Mouse (Mus musculus) lung, embryonic 15.5 days (tissue): Measurements from ENCODE around the gene St6gal1. TPM values are rescaled to one million over a fixed set of nuclear protein-coding genes. Genes with fewer than 3 reads are reported as not detected.

Source experiments
- ATAC-seq: fragments of 200-750 bp; cut with Nextera tagmentation; 2 replicates; pipeline ENCODE4 v1.8.0; 2017; ENCODE audit warnings: moderate number of reproducible peaks, borderline replicate concordance; ENCODE audit not compliant: low FRiP score, low TSS enrichment; ENCODE audit errors: extremely low read depth
- H3K27ac ChIP-seq: fragments of 300-500 bp; sonication (generic); 2 replicates; pipeline ENCODE4 v1.5.1; 2015; ENCODE audit warnings: moderate library complexity, mild to moderate bottlenecking, inconsistent platforms
- H3K27me3 ChIP-seq: fragments of 300-500 bp; sonication (generic); 2 replicates; pipeline ENCODE4 v1.6.1; 2015; ENCODE audit warnings: inconsistent platforms
- H3K36me3 ChIP-seq: fragments of 300-500 bp; sonication (generic); 2 replicates; pipeline ENCODE4 v1.6.1; 2015; ENCODE audit warnings: inconsistent platforms
- H3K4me1 ChIP-seq: fragments of 300-500 bp; sonication (generic); 2 replicates; pipeline ENCODE4 v1.6.1; 2015; ENCODE audit warnings: inconsistent platforms
- H3K4me2 ChIP-seq: fragments of 300-500 bp; sonication (generic); 2 replicates; pipeline ENCODE4 v1.6.1; 2015; ENCODE audit warnings: inconsistent platforms, mild to moderate bottlenecking, moderate library complexity
- H3K4me3 ChIP-seq: fragments of 300-500 bp; sonication (generic); 2 replicates; pipeline ENCODE4 v1.5.1; 2015; ENCODE audit warnings: mild to moderate bottlenecking, inconsistent platforms
- H3K9ac ChIP-seq: fragments of 300-500 bp; sonication (generic); 2 replicates; pipeline ENCODE4 v1.6.1; 2015; ENCODE audit warnings: inconsistent platforms
- H3K9me3 ChIP-seq: fragments of 300-500 bp; sonication (generic); 2 replicates; pipeline ENCODE4 v1.6.1; 2016; ENCODE audit warnings: inconsistent platforms
- WGBS: fragments of 180-500 bp; shearing (Covaris S2); methylation state at CpG from one replicate; pipeline ENCODE4 v1.1.7; 2015; 5-methylcytosine and 5-hydroxymethylcytosine counted together
- polyA plus RNA-seq: library from polyadenylated mRNA; unstranded; fragments of >200 nt; fragmentation: Nextera tagmentation; extraction: Ambion mirVana; gene quantifications from 2 replicates; pipeline ENCODE4 v1.2.1, GENCODE M21; 2015

Gene St6gal1
- polyA plus RNA-seq, 1 experiment from 2014 or later = 52.7 TPM

- no peak for ATAC-seq
- H3K27ac ChIP-seq = peak overlapping the region; percentile 62
- no peak overlapping the region for H3K4me3 ChIP-seq
- WGBS = 64% methylated on average over 17 of the region's 17 CpGs
- H3K4me2 ChIP-seq = no peak overlapping the region
- peaks cover 2% of the 10 kb centered on the region; the same call in 1 of the 2 replicates for H3K36me3 ChIP-seq
- H3K9me3 ChIP-seq = no peaks in the 10 kb centered on the region
- H3K4me1 ChIP-seq = peaks cover 65% of the 10 kb centered on the region
- H3K9ac ChIP-seq = no peak overlapping the region
- H3K27me3 ChIP-seq = no peaks in the 10 kb centered on the region
Measured at GRCm38 (mm10) chr16:23269056-23269983, 44.8 kb downstream of the St6gal1 start.

- no peaks in the 10 kb centered on the region for H3K36me3 ChIP-seq
- no peak overlapping the region for H3K4me3 ChIP-seq
- ATAC-seq = peak; percentile 20; the same call in 1 of the 2 replicates
- WGBS = 30% methylated on average over 10 of the region's 10 CpGs
- peaks cover 69% of the 10 kb centered on the region for H3K4me1 ChIP-seq
- no peaks in the 10 kb centered on the region for H3K27me3 ChIP-seq
- no peak overlapping the region for H3K4me2 ChIP-seq
- no peaks in the 10 kb centered on the region for H3K9me3 ChIP-seq
- peak overlapping the region; percentile 62 for H3K27ac ChIP-seq
- H3K9ac ChIP-seq = no peak overlapping the region
Measured at GRCm38 (mm10) chr16:23269984-23270912, 45.7 kb downstream of the St6gal1 start.

- no peaks in the 10 kb centered on the region for H3K9me3 ChIP-seq
- WGBS = 10% methylated on average over 2 of the region's 3 CpGs
- ATAC-seq = peak; percentile 12; the same call in 1 of the 2 replicates
- H3K4me3 ChIP-seq = no peak overlapping the region
- no peaks in the 10 kb centered on the region for H3K27me3 ChIP-seq
- H3K9ac ChIP-seq = no peak overlapping the region
- H3K4me1 ChIP-seq = peaks cover 62% of the 10 kb centered on the region
- peak overlapping the region; percentile 62 for H3K27ac ChIP-seq
- no peak overlapping the region for H3K4me2 ChIP-seq
- H3K36me3 ChIP-seq = no peaks in the 10 kb centered on the region
Measured at GRCm38 (mm10) chr16:23270913-23271253, 46.3 kb downstream of the St6gal1 start.

GRCm38 (mm10) chr16:23271746-23272520 lies 47.4 kb downstream of the St6gal1 start:
- peaks cover 62% of the 10 kb centered on the region for H3K4me1 ChIP-seq
- H3K4me3 ChIP-seq = no peak overlapping the region
- no peak overlapping the region for H3K4me2 ChIP-seq
- H3K27ac ChIP-seq = peak overlapping the region; percentile 62
- H3K9me3 ChIP-seq = no peaks in the 10 kb centered on the region
- 57% methylated on average over 14 of the region's 14 CpGs for WGBS
- ATAC-seq = no peak
- H3K27me3 ChIP-seq = no peaks in the 10 kb centered on the region
- no peaks in the 10 kb centered on the region for H3K36me3 ChIP-seq
- no peak overlapping the region for H3K9ac ChIP-seq

GRCm38 (mm10) chr16:23272521-23273230 lies 48.1 kb downstream of the St6gal1 start:
- Histone ChIP-seq H3K4me2 (no peak overlapping the region), H3K36me3 (no peaks in the 10 kb centered on the region), H3K27ac (peak overlapping the region; percentile 54), H3K9me3 (no peaks in the 10 kb centered on the region), H3K9ac (no peak overlapping the region), H3K4me1 (peaks cover 62% of the 10 kb centered on the region), H3K27me3 (no peaks in the 10 kb centered on the region), H3K4me3 (no peak overlapping the region)
- WGBS = 56% methylated on average over 9 of the region's 9 CpGs
- ATAC-seq = no peak

- Histone ChIP-seq H3K4me1 (peaks cover 52% of the 10 kb centered on the region), H3K9me3 (no peaks in the 10 kb centered on the region), H3K36me3 (no peaks in the 10 kb centered on the region), H3K27me3 (no peaks in the 10 kb centered on the region), H3K27ac (no peak overlapping the region), H3K4me2 (no peak overlapping the region), H3K4me3 (no peak overlapping the region), H3K9ac (no peak overlapping the region)
- WGBS = 51% methylated on average over 6 of the region's 6 CpGs
- no peak for ATAC-seq
Measured at GRCm38 (mm10) chr16:23274005-23274404, 49.5 kb downstream of the St6gal1 start.

GRCm38 (mm10) chr16:23274606-23275310 lies 50.2 kb downstream of the St6gal1 start:
- H3K27me3 ChIP-seq = no peaks in the 10 kb centered on the region
- H3K27ac ChIP-seq = no peak overlapping the region
- no peak overlapping the region for H3K9ac ChIP-seq
- WGBS = 84% methylated on average over 7 of the region's 7 CpGs
- no peaks in the 10 kb centered on the region for H3K36me3 ChIP-seq
- no peak for ATAC-seq
- no peak overlapping the region for H3K4me2 ChIP-seq
- peaks cover 46% of the 10 kb centered on the region for H3K4me1 ChIP-seq
- H3K9me3 ChIP-seq = no peaks in the 10 kb centered on the region
- no peak overlapping the region for H3K4me3 ChIP-seq

GRCm38 (mm10) chr16:23275661-23276060 lies 51.1 kb downstream of the St6gal1 start:
- Histone ChIP-seq H3K4me1 (peaks cover 46% of the 10 kb centered on the region), H3K27ac (no peak overlapping the region), H3K9ac (no peak overlapping the region), H3K27me3 (no peaks in the 10 kb centered on the region), H3K9me3 (no peaks in the 10 kb centered on the region), H3K4me3 (no peak overlapping the region), H3K36me3 (no peaks in the 10 kb centered on the region), H3K4me2 (no peak overlapping the region)
- ATAC-seq = no peak
- 85% methylated on average over 2 of the region's 2 CpGs for WGBS

- H3K4me3 ChIP-seq = no peak overlapping the region
- peaks cover 19% of the 10 kb centered on the region for H3K4me1 ChIP-seq
- no peak overlapping the region for H3K4me2 ChIP-seq
- no peak for ATAC-seq
- H3K27me3 ChIP-seq = no peaks in the 10 kb centered on the region
- peak overlapping the region; percentile 25 for H3K27ac ChIP-seq
- H3K9ac ChIP-seq = no peak overlapping the region
- no peaks in the 10 kb centered on the region for H3K36me3 ChIP-seq
- WGBS = 62% methylated on average over 9 of the region's 9 CpGs
- H3K9me3 ChIP-seq = no peaks in the 10 kb centered on the region
Measured at GRCm38 (mm10) chr16:23279879-23280741, 55.6 kb downstream of the St6gal1 start.

GRCm38 (mm10) chr16:23280742-23281090 lies 56.2 kb downstream of the St6gal1 start:
- ATAC-seq = no peak
- Histone ChIP-seq H3K27me3 (no peaks in the 10 kb centered on the region), H3K27ac (peak overlapping the region; percentile 25; the same call in 1 of the 2 replicates), H3K36me3 (no peaks in the 10 kb centered on the region), H3K4me1 (peaks cover 19% of the 10 kb centered on the region), H3K4me2 (no peak overlapping the region), H3K9me3 (no peaks in the 10 kb centered on the region), H3K4me3 (no peak overlapping the region), H3K9ac (no peak overlapping the region)
- 59% methylated on average over 4 of the region's 4 CpGs for WGBS
